Mouse (Mus musculus): ENCODE measurements around the gene Cggbp1.
A peak's percentile ranks its signal among the peaks of the same experiment; 100 is the strongest.
"Not testable (repeated sequence)": the region's sequence is repeated elsewhere in the genome, so short reads cannot be mapped to it uniquely, and the experiment has no call there.

Gene Cggbp1

DNA sequence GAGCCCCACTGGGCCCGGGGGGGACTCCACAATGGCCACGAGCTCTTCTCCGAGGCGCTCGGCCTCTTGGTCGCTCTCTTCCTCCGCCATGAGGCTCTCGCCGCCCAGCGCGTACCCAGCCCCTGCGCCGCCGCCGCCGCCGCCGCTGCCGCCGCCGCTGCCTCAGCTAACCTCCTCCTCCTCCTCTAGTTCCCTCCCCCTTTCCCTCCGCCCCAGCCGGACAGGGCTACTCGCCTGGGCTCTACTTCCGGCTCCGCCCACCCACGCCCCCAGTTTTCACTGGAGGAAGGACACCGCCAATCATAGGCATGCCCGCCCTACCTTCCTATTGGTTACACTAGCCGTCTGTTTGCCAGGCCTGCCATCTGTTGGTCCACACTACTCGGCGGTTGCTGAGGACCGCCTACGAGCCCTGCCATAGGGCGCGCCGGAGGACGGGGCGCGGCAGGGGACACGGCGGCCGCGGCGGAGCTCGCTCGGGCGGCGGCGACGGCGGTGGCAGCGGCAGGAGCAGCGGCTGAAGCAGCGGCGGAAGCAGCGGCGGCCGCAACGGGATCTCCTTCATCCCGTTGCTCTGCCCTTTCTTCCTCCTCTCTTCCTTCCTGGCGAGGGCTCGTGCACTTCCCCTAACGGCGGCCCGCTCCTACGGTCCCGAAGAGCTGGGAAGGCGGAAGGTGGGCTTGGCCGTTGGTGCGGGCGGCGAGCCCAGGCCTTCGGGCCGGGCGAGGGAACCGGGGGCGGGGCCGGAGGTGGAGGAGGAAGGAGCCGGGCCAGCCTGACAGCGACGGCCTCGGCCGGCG lies at the start of gene Cggbp1, which contains the start of gene Zfp654:
Cggbp1 (plus strand) TSS at position 434 of the 800 bp plus-strand sequence.
Zfp654 (minus strand) TSS at position 90 of the 800 bp plus-strand sequence.
- DNase-seq: peak; percentile 99

DNA sequence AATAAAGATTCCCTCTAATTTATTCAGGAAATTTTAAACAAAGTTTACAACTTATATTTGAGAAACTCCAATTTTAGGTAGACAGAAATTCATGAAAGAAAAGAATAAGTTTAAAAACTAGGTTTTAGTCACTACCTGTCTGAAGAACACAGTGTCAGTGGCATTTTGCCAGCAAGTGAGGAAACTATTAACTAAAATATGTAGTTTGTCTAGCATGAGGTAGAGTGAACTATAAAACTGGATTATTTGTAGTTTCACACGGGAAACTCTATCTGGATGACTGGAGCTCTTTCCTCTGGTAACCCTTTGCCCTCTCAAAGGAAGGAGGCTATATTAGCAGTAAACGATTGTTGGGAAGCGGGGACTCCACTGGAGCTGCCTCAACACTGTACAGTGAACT lies 48.8 kb upstream of the Cggbp1 start:
- no peak for DNase-seq

GRCm38 (mm10) chr16:64817094-64817765 lies 34.6 kb upstream of the Cggbp1 start:
- no peak for DNase-seq

DNA sequence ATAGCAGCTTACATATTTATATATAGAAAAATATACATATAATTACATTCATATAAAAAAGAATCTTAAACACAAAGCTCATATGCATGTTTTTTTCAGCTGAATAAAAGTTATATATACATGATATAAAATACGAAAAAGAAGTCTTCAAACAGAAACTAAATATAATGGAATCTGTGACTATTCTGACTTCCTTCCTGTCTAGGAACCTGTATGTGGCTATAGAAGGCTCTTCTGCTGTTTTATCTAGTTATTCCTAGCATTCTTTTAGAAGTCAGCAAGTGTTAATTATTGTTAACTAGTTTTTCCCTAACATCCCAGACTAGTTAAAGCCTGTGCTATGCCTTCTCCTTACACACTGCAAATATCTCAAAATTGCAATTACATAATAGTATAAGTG lies 27.9 kb upstream of the Cggbp1 start:
- DNase-seq: no peak

- no peak for DNase-seq
Observed at GRCm38 (mm10) chr16:64824474-64824873, 27.3 kb upstream of the Cggbp1 start.

GRCm38 (mm10) chr16:64830291-64830690 lies 21.5 kb upstream of the Cggbp1 start:
- DNase-seq: no peak

DNA sequence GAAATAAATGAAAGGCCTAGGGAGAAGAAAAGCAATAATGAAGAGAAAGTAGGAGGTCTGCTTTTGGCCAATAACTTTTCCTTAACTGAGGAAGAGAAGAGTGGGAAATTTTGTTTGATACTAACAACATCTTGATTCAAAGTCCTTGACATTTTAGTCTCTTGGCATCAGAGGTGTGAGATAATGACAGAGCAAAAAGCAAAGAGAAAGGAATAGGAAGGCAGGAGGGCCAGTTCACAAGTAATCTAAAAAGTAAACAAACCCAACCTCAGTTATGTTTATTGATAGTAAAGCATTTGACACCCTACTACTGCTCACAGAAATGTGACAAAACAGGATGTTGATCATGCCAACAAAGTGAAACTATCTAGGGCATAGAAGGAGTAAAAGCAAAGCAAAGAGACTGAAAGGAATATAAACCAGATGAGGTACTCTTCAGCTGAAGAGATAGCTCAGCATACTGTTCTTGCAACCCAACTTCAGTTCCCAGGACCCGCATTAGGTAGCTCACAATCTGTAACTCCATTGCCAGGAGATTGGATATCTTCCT lies 15.7 kb upstream of the Cggbp1 start:
- no peak for DNase-seq

GRCm38 (mm10) chr16:64836709-64837108 lies 15.1 kb upstream of the Cggbp1 start:
- no peak for DNase-seq

GRCm38 (mm10) chr16:64841481-64842373 lies 10.1 kb upstream of the Cggbp1 start:
- no peak for DNase-seq

GRCm38 (mm10) chr16:64842374-64842729 lies 9.4 kb upstream of the Cggbp1 start:
- no peak for DNase-seq

GRCm38 (mm10) chr16:64845947-64846346 lies 5.8 kb upstream of the Cggbp1 start:
- no peak for DNase-seq

DNA sequence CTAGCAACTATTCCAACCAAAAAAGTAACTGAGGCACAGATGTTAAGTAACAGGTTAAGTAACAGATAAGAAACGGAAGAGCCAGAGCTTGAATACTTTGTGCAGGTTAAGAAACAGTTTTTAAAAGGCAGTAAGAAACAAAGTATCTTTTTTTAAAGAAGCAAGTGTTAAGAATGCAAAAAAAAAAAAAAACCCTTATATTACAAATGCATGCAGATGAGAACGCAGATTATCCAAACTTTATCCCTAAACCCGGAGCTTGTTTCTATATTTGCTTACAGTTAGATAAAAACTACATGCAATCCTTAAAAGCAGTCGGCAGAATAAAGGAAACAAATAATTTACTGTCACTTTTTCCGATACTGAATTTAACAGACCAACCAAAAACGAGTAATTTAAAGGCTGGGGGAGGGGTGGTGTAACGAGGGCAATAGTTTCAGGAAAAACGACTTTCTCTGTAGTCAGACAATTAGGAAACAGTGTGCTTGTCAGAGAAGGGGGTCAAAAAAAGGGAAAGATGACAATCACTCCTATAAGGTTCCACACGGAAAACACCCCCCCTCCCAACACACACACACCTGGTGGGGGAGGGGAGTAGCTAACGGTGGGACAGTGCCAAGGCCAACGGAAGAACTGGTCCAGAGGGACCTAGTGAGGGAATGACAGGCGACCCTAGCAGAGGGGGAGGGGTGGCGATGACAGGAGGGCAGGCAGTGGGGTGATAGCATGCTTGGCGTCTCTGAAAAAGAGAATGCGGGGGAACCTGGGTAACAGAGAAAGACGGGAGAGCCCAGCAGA lies 1.3 kb upstream of the Cggbp1 start:
- DNase-seq: peak; percentile 44

DNA sequence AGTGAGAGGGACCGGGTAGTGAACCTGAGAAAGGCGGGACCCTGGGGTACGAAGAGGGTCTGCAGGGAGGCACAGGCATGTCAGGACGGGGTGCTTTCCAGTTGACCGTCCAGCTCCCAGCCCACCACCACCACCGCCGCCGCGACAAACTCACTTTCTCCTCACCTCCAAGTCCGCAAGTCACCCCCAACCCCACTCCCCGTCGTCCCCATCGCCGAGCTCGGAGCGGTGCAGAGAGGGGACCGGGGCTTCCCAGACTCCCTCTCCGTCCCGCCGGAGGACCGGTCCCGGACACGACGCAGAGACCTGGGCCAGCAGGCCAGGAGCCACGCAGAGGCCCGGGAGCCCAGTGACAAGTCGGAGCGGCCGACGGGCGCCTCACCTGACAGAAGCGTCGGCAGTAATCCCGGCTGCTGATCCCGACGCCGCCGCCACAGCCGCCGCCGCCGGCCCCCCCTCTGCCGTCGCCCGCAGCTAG lies 672 bp upstream of the Cggbp1 start:
- no peak for DNase-seq

DNA sequence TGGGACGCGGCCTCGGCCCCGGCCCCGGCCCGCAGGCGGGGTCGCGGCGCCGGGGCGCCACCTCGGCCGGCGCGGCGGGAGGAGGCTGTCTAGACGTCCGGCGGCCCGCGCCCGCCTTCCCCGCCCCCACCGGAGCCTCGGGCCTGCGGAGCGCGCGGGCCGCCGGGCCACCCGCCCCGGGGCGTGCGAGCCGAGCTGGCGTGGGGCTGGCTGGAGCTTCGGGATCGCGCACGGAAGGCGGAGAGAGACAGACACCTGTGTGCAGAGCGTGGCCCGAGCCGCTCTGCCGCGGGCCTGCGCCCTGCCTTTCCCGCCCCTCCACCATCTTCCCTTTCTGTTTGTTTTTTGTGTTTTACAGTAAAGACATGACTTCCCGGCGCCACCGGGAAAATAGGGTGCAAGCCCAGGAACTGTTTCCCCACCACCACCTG lies 660 bp downstream of the Cggbp1 start:
- DNase-seq: peak; percentile 48

DNA sequence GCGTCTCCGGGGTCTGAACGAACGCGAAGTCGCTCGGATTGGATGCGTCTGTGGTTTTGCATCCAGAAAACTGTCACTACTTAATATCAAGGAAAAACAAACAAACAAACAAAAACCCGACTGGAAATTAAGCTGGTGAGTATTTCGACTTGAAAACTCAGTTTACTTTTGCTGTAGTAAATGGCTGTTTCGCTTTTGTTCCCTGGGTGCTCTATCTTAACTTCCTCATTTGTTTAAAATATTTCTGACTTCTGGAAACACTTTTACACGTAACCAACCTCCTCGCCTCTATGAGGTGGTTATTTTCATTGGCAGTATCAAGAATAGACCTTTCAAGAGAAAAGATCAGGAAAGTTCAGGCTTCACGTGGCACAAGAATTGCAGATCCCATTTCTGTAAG lies 1.1 kb downstream of the Cggbp1 start:
- no peak for DNase-seq

DNA sequence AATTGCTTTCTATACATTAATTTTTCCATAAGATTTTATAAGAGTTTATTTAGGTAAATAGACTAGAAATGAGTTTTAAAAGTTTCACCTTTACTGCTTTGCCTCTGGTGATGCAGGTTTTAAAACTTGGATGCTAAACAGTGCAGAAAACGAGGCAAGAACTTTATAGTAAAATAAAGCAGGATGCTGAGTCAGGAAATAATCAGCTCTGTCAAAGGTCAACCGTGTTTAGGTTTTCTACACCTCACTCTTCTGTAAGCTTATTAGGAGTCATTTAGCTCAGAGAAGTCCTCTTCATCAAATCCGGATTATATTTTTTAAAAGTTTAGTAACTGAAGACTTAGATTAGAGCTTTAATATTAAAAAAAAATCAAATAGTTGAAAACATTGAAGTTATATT lies 5.2 kb downstream of the Cggbp1 start:
- DNase-seq: no peak

GRCm38 (mm10) chr16:64865841-64866240 lies 14.0 kb downstream of the Cggbp1 start:
- DNase-seq: not testable (repeated sequence)

DNA sequence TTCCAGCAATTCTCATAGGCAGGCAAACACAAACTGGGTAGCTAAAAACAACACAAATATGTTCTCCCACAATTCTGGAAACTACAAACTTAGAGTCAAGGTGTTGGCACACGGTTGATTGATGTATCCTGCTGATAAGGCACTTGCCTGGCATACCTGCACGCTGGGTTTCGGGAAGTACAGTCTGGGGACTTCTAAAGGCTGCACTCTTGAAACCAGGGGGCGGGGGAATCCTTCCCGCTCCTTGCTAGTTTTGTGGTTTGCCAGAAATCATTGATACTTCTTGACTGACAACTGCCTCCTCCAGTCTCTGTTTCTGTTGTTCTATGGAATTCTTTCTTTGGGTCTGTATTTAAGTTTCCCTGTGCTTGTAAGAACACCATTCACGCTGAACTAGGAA lies 16.8 kb downstream of the Cggbp1 start:
- DNase-seq: no peak

- no peak for DNase-seq
Observed at GRCm38 (mm10) chr16:64869621-64870020, 17.8 kb downstream of the Cggbp1 start.

- DNase-seq: no peak
Observed at GRCm38 (mm10) chr16:64872296-64872695, 20.5 kb downstream of the Cggbp1 start.

GRCm38 (mm10) chr16:64872841-64873240 lies 21.0 kb downstream of the Cggbp1 start:
- DNase-seq: no peak
